Mouse (Mus musculus): Measurements from ENCODE around the gene Tmco5b. TPM values are rescaled to one million over a fixed set of nuclear protein-coding genes. Genes with fewer than 3 reads are reported as not detected.
A peak's percentile ranks its signal among the peaks of the same experiment; 100 is the strongest.

The Tmco5b gene
- polyA plus RNA-seq (2015; fragmentation: Nextera tagmentation; extraction: Ambion mirVana): not detected in 2 replicates

DNA sequence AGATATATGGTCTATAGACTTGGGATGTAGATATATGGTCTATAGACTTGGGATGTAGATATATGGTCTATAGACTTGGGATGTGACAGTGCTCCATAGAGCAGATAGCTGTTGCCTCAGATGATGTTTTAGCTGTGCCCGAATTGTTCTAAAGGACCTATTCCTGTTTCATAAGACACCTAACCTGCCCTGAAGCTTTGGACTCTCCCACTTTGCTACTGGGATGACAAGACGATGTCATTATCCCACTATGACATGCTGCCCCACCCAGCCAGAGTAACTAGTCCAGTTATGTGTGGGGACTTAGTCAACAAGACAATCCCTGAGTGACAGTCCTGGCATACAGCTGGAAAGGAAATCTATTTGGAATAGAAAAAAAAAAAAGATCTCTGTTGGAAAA, at the start of gene Tmco5b:
Gene Tmco5b (plus strand): TSS at position 301 of the 400 bp plus-strand sequence.
- no peak for TF ChIP-seq CTCF (IDR thresholded peaks at IDR 0.05; ENCODE audit: low read depth)
- H3K4me3 ChIP-seq (ENCODE audit: low read depth, low read length): no peak within 1 kb of the TSS
- 91% methylated on average over 2 of the region's 2 CpGs for WGBS
- no peak within 1 kb of the TSS for H3K9ac ChIP-seq (ENCODE audit: low read depth, low read length)
- H3K36me3 ChIP-seq (ENCODE audit: control insufficient read depth, insufficient read depth): no peaks in the 10 kb centered on the region
- no peak within 1 kb of the TSS for H3K4me2 ChIP-seq (replicated peaks; ENCODE audit: low read depth)
- H3K27ac ChIP-seq (ENCODE audit: low read depth, low read length): no peak within 1 kb of the TSS
- no peak for ATAC-seq
- no peaks in the 10 kb centered on the region for H3K4me1 ChIP-seq (replicated peaks; ENCODE audit: control insufficient read depth, insufficient read depth, low read length)
- H3K27me3 ChIP-seq (replicated peaks; ENCODE audit: control insufficient read depth, insufficient read depth, low read length): no peaks in the 10 kb centered on the region
- no peaks in the 10 kb centered on the region for H3K9me3 ChIP-seq (ENCODE audit: control insufficient read depth)

DNA sequence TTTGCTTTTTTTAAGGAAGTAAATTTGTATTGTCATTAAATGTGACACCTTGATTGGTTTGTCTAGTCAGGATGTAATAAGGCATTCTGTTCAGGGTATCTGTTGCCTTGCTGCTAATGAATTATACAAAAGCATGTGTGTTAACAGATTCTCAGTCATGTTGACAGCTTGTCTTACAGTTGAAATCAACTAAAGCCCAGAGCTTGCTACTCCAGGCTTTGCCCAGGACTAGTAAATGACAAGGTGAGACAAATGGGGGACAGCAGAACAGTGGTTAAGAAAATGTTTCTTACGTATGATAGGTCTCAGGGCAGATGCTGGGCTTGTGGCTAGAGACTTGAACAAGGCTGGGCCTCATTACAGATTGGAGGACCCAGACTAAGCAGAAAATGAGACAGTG, 48.5 kb upstream of the Tmco5b start:
- Histone ChIP-seq H3K36me3 (ENCODE audit: control insufficient read depth, insufficient read depth) (no peaks in the 10 kb centered on the region), H3K4me2 (replicated peaks; ENCODE audit: low read depth) (no peak overlapping the region), H3K27ac (ENCODE audit: low read depth, low read length) (no peak overlapping the region), H3K9me3 (ENCODE audit: control insufficient read depth) (no peaks in the 10 kb centered on the region), H3K9ac (ENCODE audit: low read depth, low read length) (no peak overlapping the region), H3K4me3 (ENCODE audit: low read depth, low read length) (no peak overlapping the region), H3K27me3 (replicated peaks; ENCODE audit: control insufficient read depth, insufficient read depth, low read length) (no peaks in the 10 kb centered on the region), H3K4me1 (replicated peaks; ENCODE audit: control insufficient read depth, insufficient read depth, low read length) (no peaks in the 10 kb centered on the region)
- 73% methylated on average over 1 of the region's 1 CpGs for WGBS
- TF ChIP-seq CTCF (IDR thresholded peaks at IDR 0.05; ENCODE audit: low read depth): no peak
- no peak for ATAC-seq

DNA sequence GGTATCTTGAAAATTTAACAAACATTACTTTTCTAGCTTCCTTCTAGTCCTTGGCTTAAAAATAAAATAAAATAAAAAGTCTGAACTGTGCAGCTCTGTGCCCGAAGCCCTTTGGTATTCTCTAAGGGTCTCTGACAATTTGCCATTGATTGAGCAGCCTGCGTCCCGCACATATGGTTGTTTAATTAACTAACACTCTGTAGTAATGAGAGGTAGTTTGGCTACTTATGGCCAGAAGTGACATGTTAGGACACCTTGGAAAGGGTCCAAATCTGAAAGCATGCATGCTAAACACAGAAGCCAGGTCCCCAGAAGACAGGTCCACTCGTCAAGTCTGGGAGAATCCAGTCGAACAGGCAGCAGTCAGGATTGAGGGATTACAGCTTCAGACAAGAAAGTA, 46.7 kb upstream of the Tmco5b start:
- no peak for ATAC-seq
- H3K36me3 ChIP-seq (ENCODE audit: control insufficient read depth, insufficient read depth): no peaks in the 10 kb centered on the region
- WGBS: 65% methylated on average over 5 of the region's 5 CpGs

DNA sequence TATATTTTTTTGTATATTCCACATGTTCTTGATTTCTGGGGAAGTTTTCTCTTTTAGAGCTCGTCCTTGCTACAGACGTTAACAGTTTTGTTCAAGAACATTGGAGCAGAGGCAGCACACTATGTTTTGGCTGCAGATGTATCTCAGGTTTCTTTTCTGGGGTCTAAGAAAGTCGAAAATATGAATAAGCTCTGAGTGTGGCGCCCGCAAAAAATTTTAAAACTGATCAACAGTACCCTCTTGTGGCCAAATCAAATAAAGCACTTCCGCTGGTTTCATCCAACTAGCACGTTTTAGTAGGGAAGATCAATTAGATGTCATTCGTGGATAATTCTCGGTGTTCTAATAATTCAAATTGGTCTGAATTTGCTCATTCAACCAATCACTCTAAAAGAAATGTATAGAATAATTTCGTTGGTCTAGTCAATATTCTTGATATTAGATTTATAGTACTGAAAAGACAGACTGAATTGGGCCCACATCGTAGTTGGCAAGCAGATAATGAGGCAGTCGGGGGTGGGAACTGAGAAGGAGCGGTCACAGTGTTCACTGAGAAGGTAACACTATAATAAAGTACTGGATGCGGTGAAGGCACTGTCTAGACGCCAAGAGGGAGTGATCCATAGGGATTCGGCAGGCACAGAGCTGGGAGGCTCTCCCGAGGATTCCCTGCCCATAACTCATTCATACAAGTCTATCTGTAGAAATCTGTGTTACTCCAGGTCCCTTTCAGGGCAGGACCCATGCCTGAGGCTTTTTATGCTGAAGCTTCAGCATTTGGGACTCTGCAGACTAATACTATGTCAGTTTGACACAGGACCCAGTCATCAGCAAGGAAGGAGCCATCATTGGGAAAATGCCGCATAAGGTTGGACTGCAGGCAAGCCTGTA, 17.1 kb downstream of the Tmco5b start:
- Histone ChIP-seq H3K36me3 (ENCODE audit: control insufficient read depth, insufficient read depth) (no peaks in the 10 kb centered on the region), H3K9ac (ENCODE audit: low read depth, low read length) (no peak overlapping the region), H3K27ac (ENCODE audit: low read depth, low read length) (no peak overlapping the region), H3K27me3 (replicated peaks; ENCODE audit: control insufficient read depth, insufficient read depth, low read length) (no peaks in the 10 kb centered on the region), H3K4me2 (replicated peaks; ENCODE audit: low read depth) (peak overlapping the region; percentile 37; the same call in 1 of the 2 replicates), H3K4me1 (replicated peaks; ENCODE audit: control insufficient read depth, insufficient read depth, low read length) (no peaks in the 10 kb centered on the region), H3K9me3 (ENCODE audit: control insufficient read depth) (no peaks in the 10 kb centered on the region), H3K4me3 (ENCODE audit: low read depth, low read length) (no peak overlapping the region)
- ATAC-seq: no peak
- WGBS: 36% methylated on average over 18 of the region's 18 CpGs
- peak; percentile 65 for TF ChIP-seq CTCF (IDR thresholded peaks at IDR 0.05; ENCODE audit: low read depth)

More for the DNA sequence above, 46.7 kb upstream of the Tmco5b start:
- Histone ChIP-seq H3K4me3 (ENCODE audit: low read depth, low read length) (no peak overlapping the region), H3K27me3 (replicated peaks; ENCODE audit: control insufficient read depth, insufficient read depth, low read length) (no peaks in the 10 kb centered on the region), H3K9me3 (ENCODE audit: control insufficient read depth) (no peaks in the 10 kb centered on the region), H3K4me2 (replicated peaks; ENCODE audit: low read depth) (no peak overlapping the region), H3K4me1 (replicated peaks; ENCODE audit: control insufficient read depth, insufficient read depth, low read length) (no peaks in the 10 kb centered on the region), H3K27ac (ENCODE audit: low read depth, low read length) (no peak overlapping the region), H3K9ac (ENCODE audit: low read depth, low read length) (no peak overlapping the region)
- no peak for TF ChIP-seq CTCF (IDR thresholded peaks at IDR 0.05; ENCODE audit: low read depth)

DNA sequence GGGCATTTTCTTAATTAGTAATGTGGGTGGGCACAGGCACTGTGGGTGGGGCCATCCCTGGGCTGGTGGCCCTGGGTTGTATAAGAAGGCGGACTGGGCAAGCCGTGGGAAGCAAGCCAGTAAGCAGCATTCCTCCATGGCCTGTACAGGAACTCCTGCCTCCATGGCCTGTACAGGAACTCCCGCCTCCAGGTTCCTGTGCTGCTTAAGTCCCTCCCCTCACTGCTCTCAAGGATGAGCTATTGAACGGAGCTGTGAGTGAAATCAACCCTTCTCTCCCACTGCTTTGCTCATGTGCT, 17.7 kb downstream of the Tmco5b start:
- no peak overlapping the region for H3K9ac ChIP-seq (ENCODE audit: low read depth, low read length)
- no peak overlapping the region for H3K4me2 ChIP-seq (replicated peaks; ENCODE audit: low read depth)
- no peak for TF ChIP-seq CTCF (IDR thresholded peaks at IDR 0.05; ENCODE audit: low read depth)
- H3K9me3 ChIP-seq (ENCODE audit: control insufficient read depth): no peaks in the 10 kb centered on the region
- no peaks in the 10 kb centered on the region for H3K36me3 ChIP-seq (ENCODE audit: control insufficient read depth, insufficient read depth)
- 69% methylated on average over 4 of the region's 4 CpGs for WGBS
- no peaks in the 10 kb centered on the region for H3K27me3 ChIP-seq (replicated peaks; ENCODE audit: control insufficient read depth, insufficient read depth, low read length)
- no peaks in the 10 kb centered on the region for H3K4me1 ChIP-seq (replicated peaks; ENCODE audit: control insufficient read depth, insufficient read depth, low read length)
- no peak overlapping the region for H3K27ac ChIP-seq (ENCODE audit: low read depth, low read length)
- ATAC-seq: no peak
- no peak overlapping the region for H3K4me3 ChIP-seq (ENCODE audit: low read depth, low read length)

DNA sequence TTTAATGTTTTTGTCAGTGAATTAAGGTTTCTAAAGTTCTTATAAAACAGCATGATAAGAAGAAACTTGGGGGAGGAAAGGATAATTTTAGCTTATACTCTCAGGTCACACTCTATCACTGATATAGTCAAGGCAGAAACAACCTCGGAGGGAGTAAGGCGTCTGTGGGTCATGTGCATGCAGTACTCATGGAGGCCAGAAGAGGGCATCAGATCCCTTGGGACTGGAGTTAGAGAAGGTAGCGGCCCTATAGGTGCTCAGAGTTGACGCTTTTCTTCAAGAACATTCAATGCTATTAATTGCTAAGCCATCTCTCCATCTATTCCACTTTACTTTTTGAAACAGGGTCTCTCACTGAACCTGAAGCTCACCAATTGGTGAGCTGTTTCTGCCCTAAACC, 19.8 kb downstream of the Tmco5b start:
- ATAC-seq: peak; percentile 67
- H3K27ac ChIP-seq (ENCODE audit: low read depth, low read length): no peak overlapping the region
- peak; percentile 92 for TF ChIP-seq CTCF (IDR thresholded peaks at IDR 0.05; ENCODE audit: low read depth)
- no peaks in the 10 kb centered on the region for H3K27me3 ChIP-seq (replicated peaks; ENCODE audit: control insufficient read depth, insufficient read depth, low read length)
- no peak overlapping the region for H3K4me3 ChIP-seq (ENCODE audit: low read depth, low read length)
- no peak overlapping the region for H3K4me2 ChIP-seq (replicated peaks; ENCODE audit: low read depth)
- 5% methylated on average over 4 of the region's 4 CpGs for WGBS
- no peaks in the 10 kb centered on the region for H3K4me1 ChIP-seq (replicated peaks; ENCODE audit: control insufficient read depth, insufficient read depth, low read length)
- no peaks in the 10 kb centered on the region for H3K9me3 ChIP-seq (ENCODE audit: control insufficient read depth)
- no peaks in the 10 kb centered on the region for H3K36me3 ChIP-seq (ENCODE audit: control insufficient read depth, insufficient read depth)
- no peak overlapping the region for H3K9ac ChIP-seq (ENCODE audit: low read depth, low read length)

All from intestine, postnatal 0 days (tissue).